Mouse (Mus musculus) lung, embryonic 14.5 days (tissue): Measurements from ENCODE around the gene Zfp786. TPM values are rescaled to one million over a fixed set of nuclear protein-coding genes. Genes with fewer than 3 reads are reported as not detected.

ENCODE experiments used
- ATAC-seq: fragments of 200-750 bp; cut with Nextera tagmentation; 2 replicates; pipeline ENCODE4 v1.8.0; 2017; ENCODE audit warnings: mild to moderate bottlenecking, moderate TSS enrichment, moderate library complexity; ENCODE audit not compliant: insufficient read depth
- DNase-seq: peaks from one replicate; pipeline ENCODE4 v3.0.0-alpha.2; 2015
- H3K27ac ChIP-seq: fragments of 300-500 bp; sonication (generic); 2 replicates; pipeline ENCODE4 v1.5.1; 2014; ENCODE audit warnings: low read depth, mild to moderate bottlenecking, moderate library complexity
- H3K27me3 ChIP-seq: fragments of 300-500 bp; sonication (generic); 2 replicates; pipeline ENCODE4 v1.6.1; 2014; ENCODE audit warnings: low read length, control low read depth; ENCODE audit not compliant: insufficient read depth
- H3K36me3 ChIP-seq: fragments of 300-500 bp; sonication (generic); 2 replicates; pipeline ENCODE4 v1.6.1; 2014; ENCODE audit warnings: control low read depth; ENCODE audit not compliant: insufficient read depth
- H3K4me1 ChIP-seq: fragments of 300-500 bp; sonication (generic); 2 replicates; pipeline ENCODE4 v1.6.1; 2014; ENCODE audit warnings: antibody characterized with exemption, control low read depth; ENCODE audit not compliant: insufficient read depth
- H3K4me2 ChIP-seq: fragments of 300-500 bp; sonication (generic); 2 replicates; pipeline ENCODE4 v1.6.1; 2014; ENCODE audit warnings: mild to moderate bottlenecking
- H3K4me3 ChIP-seq: fragments of 300-500 bp; sonication (generic); 2 replicates; pipeline ENCODE4 v1.5.1; 2014; ENCODE audit warnings: low read depth, low read length
- H3K9ac ChIP-seq: fragments of 300-500 bp; sonication (generic); 2 replicates; pipeline ENCODE4 v1.6.1; 2014
- H3K9me3 ChIP-seq: fragments of 300-500 bp; sonication (generic); 2 replicates; pipeline ENCODE4 v1.6.1; 2016; ENCODE audit warnings: low read depth, low read length, control low read depth
- CTCF ChIP-seq: IDR thresholded peaks from 2 replicates; pipeline ENCODE4 v1.5.1; 2016; ENCODE audit warnings: antibody characterized with exemption, low read depth
- WGBS: fragments of 180-500 bp; shearing (Covaris S2); extraction: QIAGEN DNeasy Blood & Tissue Kit; methylation state at CpG from one replicate; pipeline ENCODE4 v1.1.7; 2014; 5-methylcytosine and 5-hydroxymethylcytosine counted together
- polyA plus RNA-seq: library from polyadenylated mRNA; unstranded; fragments of >200 nt; fragmentation: Nextera tagmentation; extraction: Ambion mirVana; gene quantifications from 2 replicates; pipeline ENCODE4 v1.2.1, GENCODE M21; 2014

Gene Zfp786
- polyA plus RNA-seq, 1 experiment from 2014 or later: 4.3 TPM

DNA sequence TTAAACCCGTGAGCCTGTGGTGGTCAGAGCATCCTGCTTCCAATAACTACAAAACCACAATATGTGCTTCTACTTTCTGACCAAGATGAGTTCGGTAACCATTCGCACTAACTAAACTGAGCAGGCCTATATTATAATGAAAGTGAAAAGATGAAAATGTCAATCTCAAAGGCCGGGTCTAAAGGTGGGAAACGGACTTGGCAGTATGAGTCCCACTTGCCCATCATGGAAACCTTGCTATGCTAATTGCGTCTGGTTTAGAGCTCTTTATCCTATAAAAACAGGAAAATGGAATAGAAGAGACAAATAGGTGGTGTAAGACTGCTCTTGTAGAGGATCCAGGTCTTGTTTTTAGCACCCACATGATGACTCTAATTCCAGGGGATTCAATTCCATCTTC, 8.9 kb downstream of the Zfp786 start:
- H3K4me1 ChIP-seq: no peaks in the 10 kb centered on the region
- no peak for TF ChIP-seq CTCF
- H3K27ac ChIP-seq: no peak overlapping the region
- H3K9ac ChIP-seq: no peak overlapping the region
- no peak overlapping the region for H3K4me3 ChIP-seq
- ATAC-seq (no peak), DNase-seq (no peak)
- no peaks in the 10 kb centered on the region for H3K27me3 ChIP-seq
- no peaks in the 10 kb centered on the region for H3K9me3 ChIP-seq
- WGBS: 92% methylated on average over 6 of the region's 6 CpGs
- H3K36me3 ChIP-seq: peaks cover 42% of the 10 kb centered on the region
- no peak overlapping the region for H3K4me2 ChIP-seq

- H3K4me1 ChIP-seq: no peaks in the 10 kb centered on the region
- no peak overlapping the region for H3K4me3 ChIP-seq
- DNase-seq (no peak), ATAC-seq (no peak)
- WGBS: 96% methylated on average over 5 of the region's 5 CpGs
- no peaks in the 10 kb centered on the region for H3K27me3 ChIP-seq
- no peak overlapping the region for H3K4me2 ChIP-seq
- H3K9ac ChIP-seq: no peak overlapping the region
- TF ChIP-seq CTCF: no peak
- peaks cover 42% of the 10 kb centered on the region for H3K36me3 ChIP-seq
- H3K27ac ChIP-seq: no peak overlapping the region
- no peaks in the 10 kb centered on the region for H3K9me3 ChIP-seq
These were observed 9.4 kb downstream of the Zfp786 start for GRCm38 (mm10) chr6:47821236-47821635.

DNA sequence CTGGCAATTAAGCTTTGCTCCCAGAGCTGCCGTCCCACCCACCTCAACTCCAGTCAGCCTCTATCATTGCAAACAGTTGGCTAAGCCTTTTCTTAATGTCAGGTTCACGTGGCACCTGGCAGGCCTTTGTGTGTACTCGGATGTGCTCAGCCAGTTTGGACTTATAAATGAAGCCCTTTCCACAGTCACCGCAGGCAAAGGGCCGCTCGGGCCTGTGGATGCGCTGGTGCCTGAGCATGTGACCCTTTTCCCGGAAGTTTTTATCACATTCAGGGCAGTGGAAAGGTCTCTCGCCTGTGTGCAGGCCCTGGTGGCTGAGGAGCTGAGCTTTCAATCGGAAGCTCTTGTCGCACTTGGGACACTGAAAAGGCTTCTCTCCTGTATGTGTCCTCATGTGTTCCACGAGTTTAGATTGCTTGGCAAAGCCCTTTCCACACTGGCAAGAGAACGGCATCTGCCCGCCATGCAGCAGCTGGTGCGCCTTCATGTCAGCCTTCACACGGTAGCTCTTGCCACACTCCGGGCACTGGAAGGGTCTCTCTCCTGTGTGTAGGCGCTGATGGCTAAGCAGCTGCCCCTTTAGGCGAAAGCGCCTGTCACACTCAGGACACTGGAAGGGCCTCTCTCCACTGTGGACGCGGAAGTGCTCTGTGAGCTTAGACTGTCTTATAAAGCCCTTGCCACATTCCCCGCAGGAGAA, 10.9 kb downstream of the Zfp786 start:
- no peak overlapping the region for H3K27ac ChIP-seq
- no peak for ATAC-seq
- no peaks in the 10 kb centered on the region for H3K9me3 ChIP-seq
- no peak overlapping the region for H3K9ac ChIP-seq
- peaks cover 36% of the 10 kb centered on the region for H3K36me3 ChIP-seq
- no peak for TF ChIP-seq CTCF
- H3K27me3 ChIP-seq: no peaks in the 10 kb centered on the region
- WGBS: 91% methylated on average over 23 of the region's 23 CpGs
- DNase-seq: no peak
- no peak overlapping the region for H3K4me2 ChIP-seq
- no peak overlapping the region for H3K4me3 ChIP-seq
- H3K4me1 ChIP-seq: no peaks in the 10 kb centered on the region

GRCm38 (mm10) chr6:47818721-47819120, 11.9 kb downstream of the Zfp786 start:
- ATAC-seq (no peak), DNase-seq (no peak)
- Histone ChIP-seq H3K27ac (no peak overlapping the region), H3K9me3 (no peaks in the 10 kb centered on the region), H3K9ac (no peak overlapping the region), H3K27me3 (no peaks in the 10 kb centered on the region), H3K4me3 (no peak overlapping the region), H3K36me3 (peaks cover 30% of the 10 kb centered on the region), H3K4me2 (no peak overlapping the region), H3K4me1 (no peaks in the 10 kb centered on the region)
- 89% methylated on average over 8 of the region's 8 CpGs for WGBS
- no peak for TF ChIP-seq CTCF

GRCm38 (mm10) chr6:47816151-47816550, 14.5 kb downstream of the Zfp786 start:
- no peak for TF ChIP-seq CTCF
- Histone ChIP-seq H3K36me3 (peaks cover 19% of the 10 kb centered on the region), H3K9me3 (no peaks in the 10 kb centered on the region), H3K4me1 (peaks cover 8% of the 10 kb centered on the region; the same call in 1 of the 2 replicates), H3K4me3 (no peak overlapping the region), H3K9ac (no peak overlapping the region), H3K4me2 (no peak overlapping the region), H3K27ac (no peak overlapping the region), H3K27me3 (no peaks in the 10 kb centered on the region)
- 84% methylated on average over 1 of the region's 1 CpGs for WGBS
- DNase-seq: no peak
- no peak for ATAC-seq

DNA sequence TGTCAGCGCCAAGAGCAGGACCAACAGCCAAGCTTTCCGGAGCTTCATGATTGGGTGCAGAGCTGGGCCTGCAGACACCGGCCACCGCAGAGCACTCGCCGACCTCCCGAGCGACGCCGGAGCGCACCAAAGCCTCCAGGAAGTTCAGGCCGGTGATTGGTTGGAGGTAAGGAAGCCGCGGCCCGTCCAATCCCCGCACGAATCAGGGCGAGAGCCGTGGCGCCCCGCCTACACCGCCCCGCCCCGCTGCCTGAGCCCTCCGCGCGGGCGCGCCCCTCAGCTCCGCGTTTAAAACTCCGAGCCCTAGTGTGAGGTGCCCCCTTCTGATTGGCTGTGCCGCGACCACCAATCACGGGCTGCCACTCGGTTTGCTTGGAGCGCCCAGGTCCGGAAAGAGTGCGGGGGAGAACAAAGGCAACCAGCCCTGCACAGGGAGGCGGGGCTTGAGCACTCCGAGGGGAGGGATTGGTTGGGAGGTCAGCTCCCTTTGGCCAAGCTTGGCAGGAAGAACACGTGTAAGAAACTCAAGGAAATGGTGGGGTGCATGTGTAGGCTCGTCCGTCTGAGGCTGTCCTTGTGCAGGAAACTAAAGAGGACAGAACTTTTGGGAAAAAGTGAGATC, 17.3 kb downstream of the Zfp786 start, which contains the start of gene Pdia4:
Gene Pdia4, minus strand, starts transcription at position 174 of the 622 bp plus-strand sequence.
- H3K4me3 ChIP-seq: peak within 1 kb of the TSS; percentile 81
- no peak for TF ChIP-seq CTCF
- no peaks in the 10 kb centered on the region for H3K9me3 ChIP-seq
- ATAC-seq: peak; percentile 99
- peak within 1 kb of the TSS; percentile 96 for H3K4me2 ChIP-seq
- peaks cover 21% of the 10 kb centered on the region for H3K4me1 ChIP-seq
- peaks cover 7% of the 10 kb centered on the region; the same call in 1 of the 2 replicates for H3K36me3 ChIP-seq
- peak within 1 kb of the TSS; percentile 96 for H3K9ac ChIP-seq
- no peaks in the 10 kb centered on the region for H3K27me3 ChIP-seq
- peak within 1 kb of the TSS; percentile 98 for H3K27ac ChIP-seq
- under 1% methylated on average over 43 of the region's 44 CpGs for WGBS
- peak; percentile 99 for DNase-seq

DNA sequence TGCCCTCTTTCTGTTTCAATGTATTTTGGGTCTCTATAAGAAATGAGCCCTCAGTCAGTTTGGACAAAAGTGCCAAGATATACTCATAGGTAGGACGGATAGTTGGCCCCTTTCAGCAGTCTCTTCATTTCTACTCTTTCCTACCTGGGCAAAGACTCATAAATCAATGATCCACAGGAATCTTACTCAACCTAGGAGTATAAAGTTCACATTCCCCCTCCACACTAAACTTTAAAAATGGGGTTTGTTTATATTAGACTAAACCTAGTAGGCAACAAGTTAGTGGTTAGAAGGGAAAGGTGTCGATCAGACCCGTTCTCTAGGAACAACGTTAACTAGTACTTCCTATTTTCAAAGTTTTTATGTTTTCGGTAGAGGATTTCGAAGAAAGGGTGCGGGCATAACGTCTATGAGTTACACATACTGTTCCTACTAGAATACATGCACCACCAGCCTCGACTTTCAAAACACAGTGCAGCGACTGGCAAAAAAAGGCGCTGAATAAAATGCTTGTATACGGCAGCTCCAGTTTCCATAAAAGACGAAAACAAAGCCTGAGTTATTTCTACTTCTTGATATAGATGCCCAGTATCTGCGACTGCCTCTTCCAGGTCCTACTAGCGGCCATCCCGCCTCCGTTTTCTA, 18.3 kb downstream of the Zfp786 start:
- Histone ChIP-seq H3K4me3 (peak overlapping the region; percentile 81), H3K9ac (peak overlapping the region; percentile 96), H3K4me2 (peak overlapping the region; percentile 96), H3K27ac (peak overlapping the region; percentile 98), H3K27me3 (no peaks in the 10 kb centered on the region), H3K4me1 (peaks cover 21% of the 10 kb centered on the region), H3K9me3 (no peaks in the 10 kb centered on the region), H3K36me3 (peaks cover 14% of the 10 kb centered on the region)
- TF ChIP-seq CTCF: no peak
- peak; percentile 35 for DNase-seq
- WGBS: under 1% methylated on average over 17 of the region's 17 CpGs
- ATAC-seq: no peak
